Mouse (Mus musculus) myocyte (in vitro differentiated cells): ENCODE results near the gene Rnf157. TPM values are rescaled to one million over a fixed set of nuclear protein-coding genes. Genes with fewer than 3 reads are reported as not detected.

Experiments
- H3K27me3 ChIP-seq: one replicate; pipeline ENCODE4 v1.6.1; 2011; ENCODE audit not compliant: control insufficient read depth, insufficient read depth, insufficient read length
- H3K36me3 ChIP-seq: one replicate; pipeline ENCODE4 v1.6.1; 2011; ENCODE audit not compliant: control insufficient read depth, insufficient read depth
- H3K4me2 ChIP-seq: one replicate; pipeline ENCODE4 v1.6.1; 2011; ENCODE audit warnings: low read depth, control low read depth
- H3K4me3 ChIP-seq: one replicate; pipeline ENCODE4 v1.5.1; 2011; ENCODE audit warnings: mild to moderate bottlenecking, control low read depth, moderate library complexity
- H3K79me2 ChIP-seq: one replicate; pipeline ENCODE4 v1.6.1; 2011; ENCODE audit not compliant: control insufficient read depth, insufficient read depth
- H3ac ChIP-seq: one replicate; pipeline ENCODE4 v1.6.1; 2011; ENCODE audit not compliant: control insufficient read depth, insufficient read length
- CEBPB ChIP-seq: IDR thresholded peaks from 2 replicates; pipeline ENCODE4 v1.6.1; 2011; ENCODE audit warnings: mild to moderate bottlenecking, moderate library complexity; ENCODE audit not compliant: poor library complexity, insufficient read depth, severe bottlenecking
- E2F4 ChIP-seq: IDR thresholded peaks from one replicate; pipeline ENCODE4 v1.6.1; 2011; ENCODE audit warnings: mild to moderate bottlenecking, control low read depth, moderate library complexity; ENCODE audit not compliant: insufficient read depth
- MAX ChIP-seq: IDR thresholded peaks from one replicate; pipeline ENCODE4 v1.6.1; 2011; ENCODE audit warnings: low read depth, mild to moderate bottlenecking, control low read depth
- MYOD1 ChIP-seq, 3 experiments: IDR thresholded peaks; one replicate each; pipeline ENCODE4 v1.6.1; 2011; ENCODE audit warnings: control low read depth in 2 of 3, low read depth in 2 of 3, mild to moderate bottlenecking in 2 of 3, moderate library complexity in 1 of 3; ENCODE audit not compliant: insufficient read length in 2 of 3, control insufficient read depth in 1 of 3
- MYOG ChIP-seq, 3 experiments: IDR thresholded peaks; one replicate each; pipeline ENCODE4 v1.6.1; 2011; ENCODE audit warnings: control low read depth in 2 of 3, low read depth in 2 of 3, mild to moderate bottlenecking in 2 of 3; ENCODE audit not compliant: insufficient read length in 2 of 3, control insufficient read depth in 1 of 3, insufficient read depth in 1 of 3
- POLR2A ChIP-seq: IDR thresholded peaks from one replicate; pipeline ENCODE4 v1.6.1; 2011; ENCODE audit warnings: low read depth, mild to moderate bottlenecking, control low read depth, moderate library complexity; ENCODE audit not compliant: insufficient read length
- POLR2AphosphoS2 ChIP-seq: IDR thresholded peaks from one replicate; pipeline ENCODE4 v1.6.1; 2011; ENCODE audit warnings: low read depth, control low read depth; ENCODE audit not compliant: insufficient read length
- REST ChIP-seq: IDR thresholded peaks from one replicate; pipeline ENCODE4 v1.6.1; 2011; ENCODE audit warnings: mild to moderate bottlenecking, control low read depth, moderate library complexity; ENCODE audit not compliant: insufficient read depth, insufficient read length
- SRF ChIP-seq: IDR thresholded peaks from one replicate; pipeline ENCODE4 v1.6.1; 2011; ENCODE audit warnings: low read depth; ENCODE audit not compliant: control insufficient read depth, insufficient read length
- TCF12 ChIP-seq: IDR thresholded peaks from one replicate; pipeline ENCODE4 v1.6.1; 2011; ENCODE audit warnings: mild to moderate bottlenecking, control low read depth; ENCODE audit not compliant: poor library complexity, insufficient read depth, severe bottlenecking
- TCF3 ChIP-seq: IDR thresholded peaks from one replicate; pipeline ENCODE4 v1.6.1; 2011; ENCODE audit warnings: low read depth, control low read depth; ENCODE audit not compliant: insufficient read length
- USF1 ChIP-seq: IDR thresholded peaks from one replicate; pipeline ENCODE4 v1.6.1; 2011; ENCODE audit warnings: low read depth, mild to moderate bottlenecking, control low read depth, moderate library complexity
- polyA plus RNA-seq: library from polyadenylated mRNA; unstranded; fragments of >200 nt; fragmentation: generic; extraction: Trizol; gene quantifications from one replicate; pipeline ENCODE4 v1.2.1, GENCODE M21; 2012; ENCODE audit warnings: missing spikeins

The Rnf157 gene
- polyA plus RNA-seq, 1 experiment, result 15.2 TPM

DNA sequence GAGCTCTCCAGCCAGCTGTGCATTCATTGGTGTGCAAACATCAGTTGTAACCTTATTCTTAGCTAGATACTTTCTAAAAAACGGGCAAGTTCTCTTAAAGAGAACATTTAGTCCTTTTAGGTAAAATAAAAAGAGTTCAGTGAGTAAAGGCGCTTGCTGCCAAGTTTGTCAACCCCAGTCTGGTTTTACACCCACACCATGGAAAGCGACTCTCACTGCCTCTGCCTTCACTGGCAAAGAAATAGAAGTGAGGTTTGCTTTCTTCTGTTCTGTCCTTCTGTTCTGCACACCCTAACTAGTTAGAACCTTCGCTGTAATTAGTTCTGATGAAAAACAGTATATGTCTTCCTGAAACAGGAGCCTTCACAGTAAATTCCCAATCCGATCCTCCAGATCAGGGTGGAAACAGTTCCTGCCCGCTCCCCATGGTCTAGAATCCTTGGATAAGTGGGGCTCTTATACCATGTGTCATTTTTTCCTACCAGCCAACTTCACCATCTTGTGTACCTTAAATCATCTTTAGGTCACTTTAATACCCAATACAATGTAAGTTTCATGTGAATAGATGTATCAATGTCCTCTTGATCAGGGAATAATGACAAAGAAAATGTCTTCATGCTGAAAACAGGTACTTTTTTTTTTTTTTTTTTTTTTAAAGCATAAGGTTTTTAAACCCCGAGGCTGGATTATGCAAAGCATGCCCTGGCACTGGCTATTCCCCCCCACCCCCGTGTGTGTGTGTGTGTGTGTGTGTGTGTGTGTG lies 19.9 kb upstream of the Rnf157 start:
- Histone ChIP-seq H3K4me3 (peak overlapping the region; percentile 55), H3K4me2 (peak overlapping the region; percentile 86)

DNA sequence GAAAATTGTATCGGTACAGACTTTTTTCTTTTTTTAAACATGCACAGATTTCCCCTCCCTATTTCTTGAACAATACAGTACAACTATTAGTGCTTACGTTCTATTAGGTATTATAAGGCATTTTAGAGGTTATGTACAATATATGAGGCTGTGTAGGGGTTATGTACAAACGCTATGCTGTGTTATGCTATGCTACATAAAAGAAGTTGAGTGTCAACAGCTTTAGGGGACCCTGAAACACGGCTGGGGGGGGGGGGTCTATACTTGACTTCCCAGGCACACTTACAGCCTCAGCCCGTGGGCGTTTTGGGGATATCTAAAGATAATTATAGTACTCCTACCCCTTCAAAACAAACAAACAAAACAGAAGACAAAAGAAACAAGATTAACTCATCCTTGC lies 19.3 kb upstream of the Rnf157 start:
- TF ChIP-seq MAX (no peak), TCF3 (no peak), REST (no peak), CEBPB (no peak), TCF12 (no peak), POLR2A (no peak), E2F4 (no peak), USF1 (no peak), POLR2AphosphoS2 (no peak), MYOG (IDR thresholded peaks at IDR 0.05; ENCODE audit: control insufficient read depth in 1 of 3, insufficient read depth in 1 of 3, insufficient read length in 2 of 3, low read depth in 2 of 3) (no peak), SRF (no peak)
- Histone ChIP-seq H3K4me3 (no peak overlapping the region), H3K36me3 (no peaks in the 10 kb centered on the region), H3K79me2 (peaks cover 18% of the 10 kb centered on the region), H3K27me3 (no peaks in the 10 kb centered on the region), H3K4me2 (peak overlapping the region; percentile 86), H3ac (no peak overlapping the region)

More for the DNA sequence above, 19.9 kb upstream of the Rnf157 start:
- TF ChIP-seq REST (no peak), MAX (no peak), SRF (no peak), POLR2A (no peak)
- Histone ChIP-seq H3ac (no peak overlapping the region), H3K79me2 (peaks cover 18% of the 10 kb centered on the region), H3K36me3 (no peaks in the 10 kb centered on the region), H3K27me3 (no peaks in the 10 kb centered on the region)

GRCm38 (mm10) chr11:116431428-116432077 lies 18.7 kb upstream of the Rnf157 start:
- TF ChIP-seq POLR2AphosphoS2 (no peak), MYOD1 (IDR thresholded peaks at IDR 0.05; ENCODE audit: control insufficient read depth in 1 of 3, insufficient read length in 2 of 3, low read depth in 2 of 3) (no peak), USF1 (no peak), CEBPB (no peak), TCF12 (no peak), SRF (no peak), E2F4 (no peak), POLR2A (no peak), MAX (no peak), REST (no peak), TCF3 (no peak), MYOG (IDR thresholded peaks at IDR 0.05; ENCODE audit: control insufficient read depth in 1 of 3, insufficient read depth in 1 of 3, insufficient read length in 2 of 3, low read depth in 2 of 3) (no peak)
- peaks cover 17% of the 10 kb centered on the region for H3K79me2 ChIP-seq
- no peaks in the 10 kb centered on the region for H3K27me3 ChIP-seq
- H3K4me3 ChIP-seq, result no peak overlapping the region
- no peak overlapping the region for H3ac ChIP-seq
- no peaks in the 10 kb centered on the region for H3K36me3 ChIP-seq
- peak overlapping the region; percentile 56 for H3K4me2 ChIP-seq

GRCm38 (mm10) chr11:116430723-116431427 lies 18.0 kb upstream of the Rnf157 start:
- Histone ChIP-seq H3K4me2 (peak overlapping the region; percentile 56), H3K36me3 (no peaks in the 10 kb centered on the region), H3K27me3 (no peaks in the 10 kb centered on the region), H3K79me2 (peaks cover 10% of the 10 kb centered on the region), H3ac (no peak overlapping the region), H3K4me3 (no peak overlapping the region)
- no peak for TF ChIP-seq MYOG (IDR thresholded peaks at IDR 0.05; ENCODE audit: control insufficient read depth in 1 of 3, insufficient read depth in 1 of 3, insufficient read length in 2 of 3, low read depth in 2 of 3)
- TF ChIP-seq TCF12, result no peak
- no peak for TF ChIP-seq REST
- no peak for TF ChIP-seq CEBPB
